Mouse (Mus musculus) testis, adult 2 months (tissue): ENCODE data around the gene B3gat2.

ENCODE experiments used
- CTCF ChIP-seq: fragments of 200-500 bp; IDR thresholded peaks from 2 replicates; pipeline ENCODE4 v1.5.1; 2012; ENCODE audit warnings: low read depth, mild to moderate bottlenecking, inconsistent platforms, low read length, moderate library complexity; ENCODE audit not compliant: control insufficient read depth, insufficient read depth, insufficient replicate concordance
- POLR2A ChIP-seq: fragments of 200-500 bp; IDR thresholded peaks from 2 replicates; pipeline ENCODE4 v1.6.1; 2012; ENCODE audit warnings: low read depth, mild to moderate bottlenecking, inconsistent platforms, low read length, moderate library complexity; ENCODE audit not compliant: control insufficient read depth

DNA sequence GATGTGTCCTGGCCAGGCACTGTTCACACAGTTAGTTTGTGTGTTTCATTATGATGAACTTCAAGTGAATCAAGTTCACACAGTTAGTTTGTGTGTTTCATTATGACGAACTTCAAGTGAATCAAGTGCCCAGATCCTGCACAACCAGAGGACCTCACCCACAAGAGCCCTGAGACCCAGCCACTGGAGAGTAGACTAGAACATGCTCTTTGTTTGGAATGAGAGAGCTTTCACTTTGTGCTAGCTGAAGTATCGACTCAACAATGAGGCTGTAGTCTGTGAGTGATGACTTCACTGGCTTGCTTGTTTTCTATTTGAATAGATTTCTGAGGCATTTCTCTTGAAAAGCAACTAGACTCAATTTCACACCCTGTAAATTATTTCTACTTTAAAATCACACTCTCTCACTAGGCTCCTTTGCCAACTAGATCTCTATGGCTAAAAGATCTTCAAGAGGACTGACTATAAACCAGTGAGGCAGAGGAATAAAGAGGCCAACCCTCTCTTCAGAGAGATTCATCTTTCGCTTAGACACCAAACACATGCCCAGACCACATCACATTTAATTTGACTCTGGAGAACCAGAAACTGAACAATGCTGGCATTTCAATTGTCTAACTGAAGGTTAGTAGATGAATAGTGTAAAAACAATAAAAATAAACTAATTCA lies 10.6 kb upstream of the B3gat2 start:
- TF ChIP-seq POLR2A = no peak
- TF ChIP-seq CTCF = no peak
